Mouse (Mus musculus) right cerebral cortex, postnatal 14 days (tissue): Measurements from ENCODE around the gene Vmn2r19.
"Not testable (repeated sequence)": the region's sequence is repeated elsewhere in the genome, so short reads cannot be mapped to it uniquely, and the experiment has no call there.

Source experiments
- DNase-seq: peaks from one replicate; pipeline ENCODE4 v3.0.0; 2022

Gene Vmn2r19

DNA sequence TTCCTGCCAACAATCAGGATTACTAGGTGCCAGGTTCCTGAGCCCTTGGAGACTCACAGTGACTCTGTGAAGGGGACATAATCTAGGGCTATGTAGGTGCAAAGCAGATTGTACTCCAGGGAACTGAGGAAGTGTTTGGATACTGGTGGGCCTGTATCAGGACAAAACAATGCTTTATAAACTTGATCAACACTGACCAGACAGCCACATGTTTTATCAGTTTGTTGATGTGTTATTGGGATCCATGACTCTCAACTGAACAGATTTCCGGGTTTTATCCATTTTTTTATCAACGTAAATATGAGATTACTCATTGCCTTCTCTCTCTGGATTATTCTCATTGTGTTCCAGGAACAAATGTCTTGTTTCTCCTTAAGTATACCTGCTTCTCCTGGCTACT lies at the start of gene Vmn2r19:
TSS of gene Vmn2r19 (plus strand) at position 301 of the 400 bp plus-strand sequence.
- no peak for DNase-seq

DNA sequence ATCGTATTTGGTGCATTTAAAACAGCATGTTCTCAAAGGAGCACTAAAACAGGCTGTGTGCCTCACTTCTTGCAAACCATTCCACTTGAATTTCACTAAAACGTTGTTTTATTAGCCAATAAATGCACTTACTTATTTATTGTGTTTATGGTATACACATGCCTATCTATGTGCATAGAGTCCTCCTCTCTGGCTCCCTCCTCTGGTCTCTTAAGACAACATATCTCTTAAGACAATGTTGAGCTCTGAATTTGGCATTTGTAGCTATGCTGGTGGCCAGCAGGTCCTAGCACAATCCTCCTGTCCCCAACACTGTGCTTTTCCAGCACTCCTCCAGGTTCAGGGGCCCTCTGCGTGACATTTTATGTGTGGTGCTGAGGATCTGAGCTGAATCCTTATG lies 49.2 kb upstream of the Vmn2r19 start:
- no peak for DNase-seq

DNA sequence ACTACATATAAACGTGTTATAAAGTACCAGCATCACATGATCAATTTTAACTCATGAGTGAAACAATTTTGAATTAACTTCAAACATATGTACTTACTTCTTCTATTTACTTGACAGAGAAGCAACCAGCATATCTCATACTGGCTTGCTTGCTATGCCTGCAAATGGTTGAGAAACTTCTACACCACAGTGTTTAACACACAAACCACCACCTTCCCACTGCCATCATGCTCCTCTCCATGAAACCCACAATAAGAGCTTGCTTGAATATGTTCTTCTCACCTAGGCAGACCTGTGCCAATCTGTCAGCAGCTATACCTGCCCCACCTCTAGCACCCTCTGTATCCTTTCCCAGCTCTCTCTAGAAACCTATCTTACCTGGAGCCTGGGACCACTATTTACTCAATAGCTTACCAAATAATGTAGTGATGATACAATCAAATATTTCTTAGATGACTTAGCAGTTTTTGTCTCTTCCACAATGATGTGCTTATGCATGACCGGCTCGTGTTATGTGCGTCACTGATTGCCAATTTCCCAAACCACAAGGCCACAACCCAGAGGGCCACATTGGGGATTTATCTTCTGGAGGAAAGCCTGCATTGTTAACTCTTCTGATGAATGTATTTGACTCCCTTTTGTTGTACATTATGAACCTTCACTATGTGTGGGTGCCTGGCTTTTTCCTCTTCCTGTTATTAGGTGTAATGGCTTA lies 48.1 kb upstream of the Vmn2r19 start:
- no peak for DNase-seq

DNA sequence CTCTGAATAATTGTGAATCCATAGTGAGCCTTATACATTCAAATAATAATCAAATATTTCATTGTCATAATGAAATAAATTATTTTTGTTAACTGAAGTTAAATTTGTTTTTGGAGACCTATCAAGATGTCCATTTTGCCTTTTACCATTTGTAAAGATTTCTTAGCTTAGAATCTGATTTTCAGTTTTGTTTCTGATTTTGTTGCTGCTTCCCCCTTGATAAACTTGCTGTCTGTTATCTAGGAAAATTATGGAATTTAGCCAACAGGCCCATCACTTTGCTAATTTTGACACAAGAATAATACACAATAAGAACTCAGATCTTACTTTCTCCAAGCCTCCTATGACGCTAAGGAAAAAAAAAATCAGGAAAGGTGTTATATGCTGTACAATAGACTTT lies 47.3 kb upstream of the Vmn2r19 start:
- DNase-seq = no peak

DNA sequence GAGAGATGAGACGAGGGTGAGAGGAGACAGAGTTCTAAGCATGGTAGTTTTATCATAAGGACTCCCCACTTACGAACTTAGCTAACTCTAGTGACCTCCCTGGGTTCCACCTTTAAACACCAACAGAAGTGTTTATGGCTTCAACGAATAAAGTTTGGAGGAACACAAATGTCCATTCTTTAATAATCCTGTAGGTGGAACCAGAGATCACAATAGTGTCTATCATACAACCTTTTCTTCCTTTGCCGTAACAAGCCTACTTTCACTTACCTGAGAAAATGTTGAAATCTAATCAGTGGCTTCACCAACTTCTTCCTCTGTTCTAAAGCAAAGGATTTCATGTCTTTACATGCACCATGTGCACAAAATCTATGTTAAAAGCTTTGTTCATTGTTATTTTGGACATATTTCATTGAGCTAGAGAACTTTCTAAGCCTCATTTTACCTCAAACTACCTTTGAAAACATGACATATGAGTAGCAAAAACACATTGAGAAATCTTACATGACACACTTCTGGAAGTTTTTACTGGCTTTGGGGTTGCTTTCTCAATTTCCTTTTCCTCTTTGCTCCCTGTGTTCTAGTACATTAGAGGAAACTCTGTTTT lies 46.5 kb upstream of the Vmn2r19 start, which contains the start of gene Clec4d:
TSS of gene Clec4d (plus strand) at position 557 of the 607 bp plus-strand sequence.
- no peak for DNase-seq

DNA sequence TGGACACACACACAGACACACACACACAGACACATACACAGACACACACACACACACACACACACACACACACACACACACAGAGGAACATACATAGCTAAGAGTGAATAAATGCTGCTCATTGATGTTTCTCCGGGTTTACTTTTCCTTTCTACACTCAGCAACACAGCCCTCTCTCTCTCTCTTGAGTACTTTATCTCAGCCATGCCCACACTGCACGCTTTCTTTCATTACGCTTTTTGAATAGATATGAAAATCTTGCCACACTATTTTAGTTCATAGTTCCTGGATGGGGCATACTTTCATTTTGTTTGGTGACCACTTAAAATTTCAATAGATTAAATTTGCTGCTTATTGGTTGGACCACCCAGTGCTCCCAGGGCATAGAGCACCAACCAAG lies 43.9 kb upstream of the Vmn2r19 start:
- DNase-seq = no peak

DNA sequence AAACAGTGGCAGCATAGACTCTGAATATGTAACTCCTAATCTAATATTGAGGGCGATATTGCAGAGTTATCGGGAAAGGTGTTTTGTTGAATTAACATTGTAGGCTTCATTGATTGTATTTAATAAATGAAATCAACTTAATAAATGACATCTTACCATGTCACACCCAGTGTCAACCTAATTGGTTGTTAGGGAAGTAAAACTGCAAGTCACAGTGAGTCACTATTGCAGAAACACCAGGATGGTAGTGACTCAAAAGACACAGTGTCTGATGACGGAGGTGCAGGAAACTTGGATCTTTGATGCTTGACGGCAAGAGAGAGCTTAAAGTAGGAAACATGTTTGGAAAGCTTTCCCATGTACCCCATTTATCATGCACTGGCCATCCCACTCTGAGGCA lies 42.3 kb upstream of the Vmn2r19 start:
- no peak for DNase-seq

DNA sequence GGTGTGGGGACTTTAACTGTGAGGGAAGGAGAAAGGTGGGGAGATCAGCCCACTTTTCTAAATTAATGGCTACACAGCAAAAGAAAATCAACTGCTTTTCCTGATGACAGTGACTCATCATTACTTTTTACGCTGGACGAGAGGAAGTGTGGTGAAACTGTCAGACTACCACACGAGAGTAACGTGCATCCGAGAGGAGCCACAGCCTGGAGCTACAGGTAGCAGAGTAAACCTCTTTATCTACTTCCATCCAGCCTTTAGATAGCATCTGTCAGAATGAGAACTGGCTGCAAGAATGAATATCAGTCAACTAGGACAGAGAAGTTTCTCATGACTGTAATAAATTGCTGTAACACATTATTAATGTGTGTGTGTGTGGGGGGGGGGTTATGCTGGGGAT lies 41.2 kb upstream of the Vmn2r19 start:
- DNase-seq = no peak

DNA sequence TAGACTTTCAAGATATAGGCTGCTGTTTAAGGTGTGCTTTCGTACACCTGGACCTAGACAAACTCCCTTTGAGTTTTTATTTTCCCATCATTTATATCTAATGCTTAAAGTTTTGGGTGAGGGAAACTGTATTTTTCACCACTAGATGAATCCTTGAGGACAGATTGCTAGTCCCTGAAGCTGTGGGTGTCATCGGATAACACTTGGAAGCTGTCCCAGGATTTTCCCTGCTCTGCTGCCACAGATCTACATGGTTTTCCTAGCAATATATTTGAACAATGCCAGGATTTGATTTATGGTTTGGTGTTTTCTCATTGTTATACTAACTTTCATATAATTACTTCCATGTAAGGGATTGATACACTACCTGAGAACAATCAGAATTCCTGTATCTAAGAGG lies 28.7 kb upstream of the Vmn2r19 start:
- DNase-seq = no peak

DNA sequence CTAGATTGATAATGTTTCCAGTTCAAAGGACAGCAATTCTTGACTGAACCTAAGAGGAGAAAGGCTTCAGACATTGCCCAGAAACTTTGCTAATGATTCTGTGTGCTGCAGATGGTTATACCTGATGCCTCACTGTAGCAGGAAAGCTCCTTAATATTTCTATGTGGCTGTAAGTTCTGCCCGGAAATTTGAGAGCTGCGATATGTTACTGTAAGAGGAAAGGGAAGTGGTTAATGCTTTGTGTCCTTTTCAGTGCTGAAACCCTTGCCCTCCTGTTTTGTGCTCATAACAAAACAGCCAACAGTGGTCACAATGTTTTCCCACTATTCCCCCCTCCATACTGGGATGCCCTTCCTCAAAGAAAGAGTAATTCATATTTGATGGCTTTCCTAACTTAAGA lies 21.8 kb upstream of the Vmn2r19 start:
- no peak for DNase-seq

DNA sequence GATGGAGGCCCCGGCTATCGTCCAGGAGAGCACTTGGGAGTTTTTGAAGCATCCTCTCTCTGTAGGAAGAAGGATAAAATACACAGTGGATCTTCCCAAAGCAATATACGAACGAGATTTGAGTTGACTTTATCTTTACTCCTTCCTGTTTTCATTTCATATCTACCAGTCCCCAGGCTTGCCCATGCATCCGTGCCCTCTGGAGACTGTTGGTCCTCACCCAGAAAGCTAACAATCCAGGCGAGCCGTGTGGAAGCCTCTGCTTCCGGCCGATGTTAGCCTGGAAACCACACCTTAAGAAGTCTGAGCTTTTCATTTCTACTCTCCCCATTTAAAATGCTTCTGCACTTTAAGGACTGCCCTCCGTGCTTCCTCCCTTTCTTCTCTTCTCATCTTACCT lies 19.2 kb upstream of the Vmn2r19 start:
- DNase-seq = no peak

DNA sequence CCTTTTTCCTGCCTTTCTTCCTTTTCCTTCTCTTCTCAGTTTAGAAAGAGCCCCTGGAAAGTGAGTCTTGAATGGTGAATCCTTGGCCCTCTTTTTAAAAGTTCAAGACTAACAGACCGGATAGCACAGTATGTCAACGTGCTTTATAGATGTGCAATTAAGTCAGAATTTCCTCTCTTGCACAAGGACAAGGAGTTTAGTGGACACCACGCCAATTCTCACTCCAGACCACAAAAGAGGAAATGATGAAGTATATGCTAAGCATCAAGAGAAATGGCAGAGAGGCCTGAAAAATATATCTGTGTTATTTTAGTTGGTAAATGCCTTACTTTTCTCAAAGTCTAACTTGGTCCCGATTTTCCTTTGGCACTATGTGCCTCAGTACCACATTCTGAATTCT lies 18.4 kb upstream of the Vmn2r19 start, which contains the start of gene Clec4e:
TSS of gene Clec4e (minus strand) at position 118 of the 400 bp plus-strand sequence.
- DNase-seq = no peak

DNA sequence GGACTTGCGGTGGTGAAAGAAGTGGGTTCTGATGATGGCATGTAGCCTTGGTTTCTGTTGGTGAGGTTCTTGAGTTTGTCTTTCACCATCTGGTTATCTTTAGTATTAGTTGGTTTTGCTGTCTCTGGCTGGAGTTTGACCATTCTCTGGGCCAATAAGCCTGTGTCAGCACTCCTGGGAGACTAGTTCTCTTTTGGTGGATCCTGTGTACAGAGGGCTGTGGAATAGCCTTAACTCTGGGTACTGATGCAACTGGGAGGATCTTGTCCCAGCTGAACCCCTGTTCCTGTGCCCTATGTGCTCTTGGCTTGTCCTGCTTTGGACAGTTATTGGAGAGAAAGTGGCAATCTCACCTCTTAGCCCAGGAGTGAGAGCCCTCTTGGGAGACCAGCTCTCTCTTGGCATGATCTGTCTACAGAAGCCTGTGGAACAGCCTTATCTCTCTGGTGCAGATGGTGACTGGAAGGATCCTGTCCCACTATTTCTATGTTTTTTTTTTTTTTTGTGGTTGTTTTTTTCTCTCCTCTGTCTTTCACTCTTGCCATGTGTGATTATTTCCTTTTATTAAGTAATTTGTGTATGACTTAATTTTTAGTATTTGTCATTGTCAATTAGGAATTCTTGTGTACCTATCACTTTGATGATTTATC lies 15.3 kb upstream of the Vmn2r19 start:
- no peak for DNase-seq

DNA sequence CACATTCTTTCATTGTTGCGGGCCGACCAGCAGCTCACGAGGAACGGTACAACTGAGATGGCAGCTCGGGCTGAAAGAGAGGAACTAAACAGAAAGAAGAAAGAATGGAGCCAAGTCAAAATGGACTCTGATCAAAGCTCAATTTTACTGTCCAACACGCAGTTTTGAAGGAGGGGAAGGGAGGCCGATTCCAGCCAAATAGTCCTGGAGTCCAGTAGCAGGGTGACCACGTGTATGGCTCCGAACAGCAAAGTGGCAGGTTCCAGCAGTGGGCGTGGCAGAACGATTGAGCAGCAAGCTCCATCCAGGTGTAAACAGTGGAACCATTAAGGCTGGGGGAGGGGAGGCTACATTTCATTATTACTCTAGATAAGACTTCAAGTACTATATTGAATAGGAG lies 14.6 kb upstream of the Vmn2r19 start:
- DNase-seq = not testable (repeated sequence)

DNA sequence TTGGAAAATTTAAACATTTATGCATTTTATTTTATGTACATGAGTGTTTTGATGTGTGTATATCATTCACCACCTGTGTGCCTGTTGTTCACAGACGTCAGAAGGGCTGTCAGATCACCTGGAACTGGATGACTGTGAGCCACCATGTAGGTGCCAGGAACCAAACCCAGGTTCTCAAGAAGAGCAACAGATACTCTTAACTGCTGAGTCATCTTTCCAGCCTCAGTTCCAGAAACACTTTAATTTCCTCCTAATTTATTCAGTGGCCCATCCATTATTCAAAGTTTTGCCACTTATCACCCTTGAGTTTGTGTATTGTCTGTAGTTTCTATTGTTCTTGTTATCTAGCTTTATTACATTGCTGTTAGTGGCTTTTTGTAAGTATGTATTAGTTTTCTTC lies 11.4 kb upstream of the Vmn2r19 start:
- DNase-seq = no peak

DNA sequence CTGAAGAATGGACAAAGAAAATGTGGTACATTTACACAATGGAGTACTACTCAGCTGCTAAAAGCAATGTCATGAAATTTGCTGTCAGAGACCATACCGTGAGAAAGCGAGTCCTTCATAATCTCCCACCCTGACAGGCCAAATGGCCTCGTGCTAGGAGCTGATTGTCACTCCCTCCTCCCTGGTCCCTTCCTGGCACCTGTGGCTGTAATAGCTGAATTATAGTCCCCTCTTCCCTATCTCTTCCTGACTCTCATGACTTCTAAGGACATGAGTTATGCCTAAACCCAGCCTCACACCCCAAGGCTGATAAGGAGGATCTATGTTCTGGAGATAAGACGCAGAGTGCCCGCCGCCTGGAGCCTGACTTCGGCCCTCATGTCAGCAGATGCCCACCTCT lies 1.8 kb upstream of the Vmn2r19 start:
- DNase-seq = not testable (repeated sequence)

DNA sequence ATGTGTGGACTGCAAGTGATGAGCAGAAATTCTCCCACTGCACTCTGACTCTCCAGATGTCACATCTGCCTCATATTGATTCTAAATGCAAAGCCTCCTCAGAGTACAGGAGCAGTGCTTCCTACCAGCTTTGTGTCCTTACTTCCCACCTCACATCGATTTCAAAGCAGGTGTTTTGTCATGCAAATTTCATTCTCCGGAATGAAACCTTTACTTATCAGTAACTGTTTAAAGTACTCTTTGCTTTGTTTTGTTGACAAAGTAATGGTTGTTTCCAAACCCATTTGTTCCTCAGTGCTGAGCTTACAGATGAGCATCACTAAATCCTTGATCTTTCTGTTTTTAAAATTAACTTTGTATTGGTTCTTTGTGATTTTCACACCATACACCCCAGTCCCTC lies 24.4 kb downstream of the Vmn2r19 start:
- DNase-seq = no peak

DNA sequence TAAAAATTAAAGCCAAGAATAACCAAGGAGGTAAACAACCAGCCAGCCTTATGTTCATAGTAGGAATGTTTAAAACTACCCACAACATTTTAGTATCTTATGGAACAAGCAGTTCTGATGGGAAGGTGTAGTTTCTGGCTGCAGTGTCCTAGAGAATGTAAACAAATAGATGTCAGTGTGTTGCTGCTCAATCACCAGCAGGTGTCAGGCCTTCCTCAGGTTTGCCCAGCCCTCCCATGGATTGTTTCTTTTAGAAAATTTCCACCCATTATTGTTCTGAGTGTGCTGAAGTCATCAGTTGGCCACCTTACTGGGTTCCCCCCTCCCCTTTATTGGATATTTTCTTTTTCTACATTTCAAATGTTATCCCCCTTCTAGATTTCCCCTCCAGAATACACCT lies 32.0 kb downstream of the Vmn2r19 start:
- DNase-seq = peak; percentile 4

DNA sequence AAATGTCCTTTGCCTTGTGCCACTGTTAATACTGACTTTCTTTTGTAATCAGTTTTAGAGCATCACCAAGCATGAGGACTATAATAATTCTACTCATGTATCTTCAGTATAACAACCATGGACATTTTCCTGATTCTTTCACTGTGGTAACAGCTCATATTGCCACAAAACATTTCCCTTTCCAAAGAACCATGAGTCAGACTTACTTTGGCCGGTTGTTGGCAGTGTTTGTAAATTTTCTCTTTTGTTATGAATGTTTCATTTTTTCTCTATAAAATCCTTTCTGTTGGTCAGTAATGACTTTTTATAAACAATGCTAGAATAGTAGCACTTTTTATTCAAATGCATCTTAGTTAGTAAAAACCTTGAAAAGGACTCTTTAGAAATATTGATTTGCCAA lies 38.0 kb downstream of the Vmn2r19 start:
- DNase-seq = no peak
